Mouse (Mus musculus): ENCODE data around the gene Gm14419.
"Not testable (repeated sequence)": the region's sequence is repeated elsewhere in the genome, so short reads cannot be mapped to it uniquely, and the experiment has no call there.

Gene Gm14419

GRCm38 (mm10) chr2:177000656-177001055 is at the start of gene Gm14419:
Gene Gm14419, plus strand, starts transcription at chr2:177000956.
- not testable (repeated sequence) for DNase-seq (ENCODE audit: low spot score in 2 of 2)

Measured in frontal cortex, postnatal 10 days (tissue).